Mouse (Mus musculus) forebrain, embryonic 11.5 days (tissue): Measurements from ENCODE around the gene Rrp1b. TPM values are rescaled to one million over a fixed set of nuclear protein-coding genes. Genes with fewer than 3 reads are reported as not detected.
"Not testable (repeated sequence)": the region's sequence is repeated elsewhere in the genome, so short reads cannot be mapped to it uniquely, and the experiment has no call there.

Experiments used
- ATAC-seq: fragments of 200-750 bp; cut with Nextera tagmentation; replicated peaks from 2 replicates; pipeline ENCODE4 v1.8.0; 2017; ENCODE audit warnings: moderate TSS enrichment; ENCODE audit not compliant: low FRiP score
- DNase-seq: peaks from one replicate; pipeline ENCODE4 v3.0.0-alpha.2; 2017; ENCODE audit warnings: low spot score
- H3K27ac ChIP-seq: fragments of 300-500 bp; sonication (generic); 2 replicates; pipeline ENCODE4 v1.5.1; 2014; ENCODE audit warnings: low read depth, low read length
- H3K27me3 ChIP-seq: fragments of 300-500 bp; sonication (generic); 2 replicates; pipeline ENCODE4 v1.6.1; 2014; ENCODE audit warnings: mild to moderate bottlenecking, low read length, mixed read lengths; ENCODE audit not compliant: control insufficient read depth, insufficient read depth
- H3K36me3 ChIP-seq: fragments of 300-500 bp; sonication (generic); 2 replicates; pipeline ENCODE4 v1.6.1; 2014; ENCODE audit warnings: mild to moderate bottlenecking, low read length, moderate library complexity, mixed read lengths; ENCODE audit not compliant: control insufficient read depth, insufficient read depth
- H3K4me1 ChIP-seq: fragments of 300-500 bp; sonication (generic); replicated peaks from 2 replicates; pipeline ENCODE4 v1.6.1; 2014; ENCODE audit warnings: low read length, mixed read lengths; ENCODE audit not compliant: control insufficient read depth, insufficient read depth
- H3K4me2 ChIP-seq: fragments of 300-500 bp; sonication (generic); 2 replicates; pipeline ENCODE4 v1.6.1; 2014; ENCODE audit warnings: low read depth, mild to moderate bottlenecking, low read length, moderate library complexity, mixed read lengths; ENCODE audit not compliant: severe bottlenecking
- H3K4me3 ChIP-seq: fragments of 300-500 bp; sonication (generic); 2 replicates; pipeline ENCODE4 v1.5.1; 2014; ENCODE audit warnings: low read depth, low read length
- H3K9ac ChIP-seq: fragments of 300-500 bp; sonication (generic); 2 replicates; pipeline ENCODE4 v1.6.1; 2014; ENCODE audit warnings: low read length
- H3K9me3 ChIP-seq: fragments of 300-500 bp; sonication (generic); 2 replicates; pipeline ENCODE4 v1.6.1; 2016; ENCODE audit warnings: low read length, mixed read lengths; ENCODE audit not compliant: control insufficient read depth
- WGBS: fragments of 180-500 bp; shearing (Covaris S2); extraction: QIAGEN DNeasy Blood & Tissue Kit; methylation state at CpG from one replicate; pipeline ENCODE4 v1.1.7; 2014; 5-methylcytosine and 5-hydroxymethylcytosine counted together
- polyA plus RNA-seq: library from polyadenylated mRNA; unstranded; fragments of >200 nt; fragmentation: Nextera tagmentation; extraction: Ambion mirVana; gene quantifications from 2 replicates; pipeline ENCODE4 v1.2.1, GENCODE M21; 2014

Rrp1b gene
- polyA plus RNA-seq, 1 experiment from 2014 or later, result 70.7 TPM

GRCm38 (mm10) chr17:32099943-32100586, 64.2 kb downstream of the Rrp1b start:
- peak; percentile 82 for ATAC-seq
- peaks cover 2% of the 10 kb centered on the region; the same call in 1 of the 2 replicates for H3K27me3 ChIP-seq

GRCm38 (mm10) chr17:32103054-32103453, 67.2 kb downstream of the Rrp1b start:
- Histone ChIP-seq H3K27me3 (peaks cover 2% of the 10 kb centered on the region; the same call in 1 of the 2 replicates), H3K4me1 (peaks cover 5% of the 10 kb centered on the region; the same call in 1 of the 2 replicates), H3K9me3 (no peaks in the 10 kb centered on the region), H3K36me3 (no peaks in the 10 kb centered on the region), H3K27ac (no peak overlapping the region), H3K4me2 (no peak overlapping the region), H3K9ac (no peak overlapping the region), H3K4me3 (no peak overlapping the region)
- 21% methylated on average over 4 of the region's 4 CpGs for WGBS
- ATAC-seq (no peak), DNase-seq (no peak)

More at GRCm38 (mm10) chr17:32099943-32100586, 64.2 kb downstream of the Rrp1b start:
- H3K4me2 ChIP-seq, result peak overlapping the region; percentile 65
- peak; percentile 89 for DNase-seq
- peak overlapping the region; percentile 36 for H3K4me3 ChIP-seq
- H3K27ac ChIP-seq, result no peak overlapping the region
- WGBS, result 2% methylated on average over 44 of the region's 44 CpGs
- peak overlapping the region; percentile 60 for H3K9ac ChIP-seq
- H3K36me3 ChIP-seq, result no peaks in the 10 kb centered on the region
- H3K9me3 ChIP-seq, result no peaks in the 10 kb centered on the region
- peaks cover 5% of the 10 kb centered on the region; the same call in 1 of the 2 replicates for H3K4me1 ChIP-seq

GRCm38 (mm10) chr17:32106358-32106757, 70.5 kb downstream of the Rrp1b start:
- Histone ChIP-seq H3K27me3 (no peaks in the 10 kb centered on the region), H3K4me2 (no peak overlapping the region), H3K9ac (no peak overlapping the region), H3K4me3 (no peak overlapping the region), H3K4me1 (no peaks in the 10 kb centered on the region), H3K36me3 (no peaks in the 10 kb centered on the region), H3K9me3 (no peaks in the 10 kb centered on the region), H3K27ac (no peak overlapping the region)
- no peak for ATAC-seq
- 71% methylated on average over 2 of the region's 2 CpGs for WGBS
- no peak for DNase-seq

GRCm38 (mm10) chr17:32107877-32108276, 72.0 kb downstream of the Rrp1b start:
- no peaks in the 10 kb centered on the region for H3K4me1 ChIP-seq
- H3K4me3 ChIP-seq, result no peak overlapping the region
- H3K27ac ChIP-seq, result no peak overlapping the region
- ATAC-seq (no peak), DNase-seq (no peak)
- H3K9ac ChIP-seq, result no peak overlapping the region
- H3K27me3 ChIP-seq, result peaks cover under 1% of the 10 kb centered on the region; the same call in 1 of the 2 replicates
- H3K36me3 ChIP-seq, result no peaks in the 10 kb centered on the region
- 72% methylated on average over 5 of the region's 5 CpGs for WGBS
- H3K4me2 ChIP-seq, result no peak overlapping the region
- no peaks in the 10 kb centered on the region for H3K9me3 ChIP-seq

DNA sequence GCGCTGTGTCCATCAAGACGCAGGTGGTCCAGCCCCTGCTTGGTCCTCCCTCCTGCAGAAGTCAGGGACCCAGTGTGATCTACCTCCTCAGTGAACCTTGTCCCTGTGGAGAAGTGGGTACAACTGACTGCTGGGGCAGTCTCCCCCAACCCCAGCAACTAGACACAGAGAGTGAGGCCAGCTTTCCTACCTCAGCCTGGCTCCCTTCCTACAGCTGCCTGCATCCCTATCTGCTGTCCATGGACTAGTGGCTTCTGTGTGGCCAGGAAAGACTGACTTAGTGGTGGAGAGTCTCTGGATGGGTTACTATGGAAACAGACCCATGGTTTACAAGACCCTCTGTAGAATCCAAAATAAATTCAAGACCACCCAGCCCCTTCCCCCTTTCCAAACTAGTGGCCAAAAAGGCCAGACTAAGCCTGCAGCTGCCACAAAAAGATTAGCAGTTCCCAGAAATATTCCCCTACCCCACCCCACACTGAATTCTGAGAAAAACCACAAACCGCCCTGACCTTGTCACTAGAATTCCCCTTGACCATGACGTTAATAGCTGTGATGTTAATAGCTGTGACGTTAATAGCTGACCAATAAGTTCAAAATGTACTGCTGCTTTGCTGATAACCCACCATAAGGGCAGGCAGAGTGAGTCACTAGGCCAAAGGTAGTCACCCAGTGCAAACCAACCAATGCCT, 72.6 kb downstream of the Rrp1b start:
- H3K27ac ChIP-seq, H3K9me3 ChIP-seq, H3K4me1 ChIP-seq, H3K4me3 ChIP-seq, H3K4me2 ChIP-seq, H3K27me3 ChIP-seq, DNase-seq, H3K9ac ChIP-seq, H3K36me3 ChIP-seq, ATAC-seq: not testable (repeated sequence)
- 84% methylated on average over 5 of the region's 5 CpGs for WGBS

GRCm38 (mm10) chr17:32109201-32109940, 73.5 kb downstream of the Rrp1b start:
- Histone ChIP-seq H3K4me1 (peaks cover 8% of the 10 kb centered on the region; the same call in 1 of the 2 replicates), H3K27ac (no peak overlapping the region), H3K9ac (no peak overlapping the region), H3K27me3 (peaks cover 7% of the 10 kb centered on the region), H3K4me2 (no peak overlapping the region), H3K4me3 (no peak overlapping the region), H3K9me3 (no peaks in the 10 kb centered on the region), H3K36me3 (no peaks in the 10 kb centered on the region)
- 70% methylated on average over 6 of the region's 6 CpGs for WGBS
- ATAC-seq, result no peak
- DNase-seq, result no peak

GRCm38 (mm10) chr17:32110424-32110823, 74.5 kb downstream of the Rrp1b start:
- Histone ChIP-seq H3K27me3 (peaks cover 7% of the 10 kb centered on the region), H3K4me2 (no peak overlapping the region), H3K4me1 (peaks cover 9% of the 10 kb centered on the region; the same call in 1 of the 2 replicates), H3K4me3 (no peak overlapping the region), H3K9me3 (no peaks in the 10 kb centered on the region), H3K9ac (no peak overlapping the region), H3K27ac (no peak overlapping the region), H3K36me3 (no peaks in the 10 kb centered on the region)
- ATAC-seq, result no peak
- DNase-seq, result no peak
- WGBS, result 63% methylated on average over 2 of the region's 2 CpGs

DNA sequence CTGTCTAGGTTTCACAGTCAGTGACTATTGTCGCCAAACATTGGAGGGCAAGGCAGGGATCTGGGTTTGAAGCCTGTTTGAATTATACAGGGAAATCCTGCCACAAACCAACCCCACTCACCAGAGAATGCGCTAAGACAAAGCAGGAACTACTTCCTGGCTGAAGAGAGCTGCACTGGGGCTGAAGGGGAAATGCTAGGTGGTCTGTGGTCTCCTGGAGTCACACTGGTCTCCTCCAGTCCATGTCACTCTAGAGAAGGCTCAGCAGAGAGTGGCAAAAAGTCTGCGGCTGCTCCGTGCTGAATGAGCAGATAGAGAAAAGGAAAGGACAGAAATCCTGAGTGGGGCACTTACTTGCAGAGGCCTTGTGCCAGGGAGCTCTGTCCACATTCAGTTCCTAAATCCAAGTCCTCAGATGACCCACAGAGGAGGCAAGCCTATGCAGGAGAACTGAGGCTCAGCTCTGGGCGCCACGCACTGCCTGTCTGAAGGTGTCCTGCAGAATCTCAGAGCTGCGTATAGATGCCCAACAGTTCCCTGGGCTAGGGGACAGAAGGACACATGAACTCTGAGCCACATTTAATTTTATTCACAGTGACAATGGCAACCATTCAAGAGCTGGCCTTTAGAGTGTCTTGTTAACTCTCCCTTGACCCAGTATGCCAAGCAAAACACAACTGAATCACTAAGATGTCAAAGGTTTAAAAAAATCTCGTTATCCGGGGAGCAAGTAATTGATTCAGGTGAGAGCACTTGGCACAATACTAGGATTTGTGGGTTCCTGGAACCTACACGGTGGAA, 75.3 kb downstream of the Rrp1b start:
- ATAC-seq, result no peak
- no peaks in the 10 kb centered on the region for H3K36me3 ChIP-seq
- 76% methylated on average over 10 of the region's 10 CpGs for WGBS
- no peaks in the 10 kb centered on the region for H3K9me3 ChIP-seq
- H3K4me1 ChIP-seq, result peaks cover 9% of the 10 kb centered on the region; the same call in 1 of the 2 replicates
- no peak for DNase-seq
- H3K27me3 ChIP-seq, result peaks cover 7% of the 10 kb centered on the region
- no peak overlapping the region for H3K4me3 ChIP-seq
- H3K4me2 ChIP-seq, result no peak overlapping the region
- H3K27ac ChIP-seq, result no peak overlapping the region
- H3K9ac ChIP-seq, result no peak overlapping the region
